Mouse (Mus musculus) splenic B cell, adult 2 months (primary cell): ENCODE measurements around the gene Kndc1.
A peak's percentile ranks its signal among the peaks of the same experiment; 100 is the strongest.

Source experiments
- DNase-seq: peaks from one replicate; pipeline ENCODE4 v3.0.0-alpha.2; 2011; ENCODE audit warnings: low read depth, low spot score
- H3K27me3 ChIP-seq: 2 replicates; pipeline ENCODE4 v1.6.1; 2012; ENCODE audit warnings: mild to moderate bottlenecking, low read length, moderate library complexity, mixed read lengths; ENCODE audit not compliant: control insufficient read depth, poor library complexity, insufficient read depth, severe bottlenecking
- H3K36me3 ChIP-seq: 2 replicates; pipeline ENCODE4 v1.6.1; 2012; ENCODE audit warnings: mild to moderate bottlenecking, low read length, moderate library complexity, mixed read lengths; ENCODE audit not compliant: control insufficient read depth, poor library complexity, insufficient read depth, severe bottlenecking

The Kndc1 gene

GRCm38 (mm10) chr7:139894655-139895557, at the start of gene Kndc1:
Gene Kndc1 (plus strand): TSS chr7:139894696.
- no peaks in the 10 kb centered on the region for H3K27me3 ChIP-seq
- DNase-seq: no peak
- no peaks in the 10 kb centered on the region for H3K36me3 ChIP-seq

- no peak for DNase-seq
- Histone ChIP-seq H3K27me3 (no peaks in the 10 kb centered on the region), H3K36me3 (no peaks in the 10 kb centered on the region)
Observed at GRCm38 (mm10) chr7:139845101-139845500, 49.4 kb upstream of the Kndc1 start.

- Histone ChIP-seq H3K36me3 (no peaks in the 10 kb centered on the region), H3K27me3 (no peaks in the 10 kb centered on the region)
- DNase-seq: no peak
Observed at GRCm38 (mm10) chr7:139850152-139850551, 44.3 kb upstream of the Kndc1 start.

GRCm38 (mm10) chr7:139850677-139851076, 43.8 kb upstream of the Kndc1 start:
- Histone ChIP-seq H3K27me3 (no peaks in the 10 kb centered on the region), H3K36me3 (no peaks in the 10 kb centered on the region)
- DNase-seq: no peak

GRCm38 (mm10) chr7:139851098-139851497, 43.4 kb upstream of the Kndc1 start:
- H3K36me3 ChIP-seq: no peaks in the 10 kb centered on the region
- DNase-seq: no peak
- no peaks in the 10 kb centered on the region for H3K27me3 ChIP-seq

- H3K27me3 ChIP-seq: no peaks in the 10 kb centered on the region
- DNase-seq: no peak
- H3K36me3 ChIP-seq: no peaks in the 10 kb centered on the region
Observed at GRCm38 (mm10) chr7:139855261-139855660, 39.2 kb upstream of the Kndc1 start.

- Histone ChIP-seq H3K36me3 (no peaks in the 10 kb centered on the region), H3K27me3 (no peaks in the 10 kb centered on the region)
- peak; percentile 43 for DNase-seq
Observed at GRCm38 (mm10) chr7:139861411-139861810, 33.1 kb upstream of the Kndc1 start.

GRCm38 (mm10) chr7:139863076-139863475, 31.4 kb upstream of the Kndc1 start:
- Histone ChIP-seq H3K27me3 (no peaks in the 10 kb centered on the region), H3K36me3 (no peaks in the 10 kb centered on the region)
- DNase-seq: no peak

GRCm38 (mm10) chr7:139864253-139864652, 30.2 kb upstream of the Kndc1 start:
- no peaks in the 10 kb centered on the region for H3K36me3 ChIP-seq
- no peak for DNase-seq
- H3K27me3 ChIP-seq: no peaks in the 10 kb centered on the region

- no peak for DNase-seq
- Histone ChIP-seq H3K36me3 (no peaks in the 10 kb centered on the region), H3K27me3 (no peaks in the 10 kb centered on the region)
Observed at GRCm38 (mm10) chr7:139864871-139865270, 29.6 kb upstream of the Kndc1 start.

GRCm38 (mm10) chr7:139871014-139871413, 23.5 kb upstream of the Kndc1 start:
- H3K27me3 ChIP-seq: no peaks in the 10 kb centered on the region
- H3K36me3 ChIP-seq: no peaks in the 10 kb centered on the region
- no peak for DNase-seq

- DNase-seq: no peak
- H3K27me3 ChIP-seq: no peaks in the 10 kb centered on the region
- H3K36me3 ChIP-seq: no peaks in the 10 kb centered on the region
Observed at GRCm38 (mm10) chr7:139877167-139877792, 17.2 kb upstream of the Kndc1 start.

- H3K36me3 ChIP-seq: no peaks in the 10 kb centered on the region
- no peaks in the 10 kb centered on the region for H3K27me3 ChIP-seq
- no peak for DNase-seq
Observed at GRCm38 (mm10) chr7:139878122-139878521, 16.4 kb upstream of the Kndc1 start.

GRCm38 (mm10) chr7:139878621-139879020, 15.9 kb upstream of the Kndc1 start:
- Histone ChIP-seq H3K36me3 (no peaks in the 10 kb centered on the region), H3K27me3 (no peaks in the 10 kb centered on the region)
- DNase-seq: no peak

- H3K27me3 ChIP-seq: no peaks in the 10 kb centered on the region
- H3K36me3 ChIP-seq: no peaks in the 10 kb centered on the region
- DNase-seq: no peak
Observed at GRCm38 (mm10) chr7:139883545-139883944, 11.0 kb upstream of the Kndc1 start.
